Mouse (Mus musculus) stomach, embryonic 16.5 days (tissue): ENCODE data around the gene Ephb2. TPM values are rescaled to one million over a fixed set of nuclear protein-coding genes. Genes with fewer than 3 reads are reported as not detected.

Experiments used
- ATAC-seq: fragments of 200-750 bp; cut with Nextera tagmentation; 2 replicates; pipeline ENCODE4 v1.8.0; 2017; ENCODE audit warnings: moderate number of reproducible peaks, moderate TSS enrichment; ENCODE audit not compliant: insufficient read depth, low FRiP score
- H3K27ac ChIP-seq: fragments of 300-500 bp; sonication (generic); 2 replicates; pipeline ENCODE4 v1.5.1; 2014; ENCODE audit warnings: low read length
- H3K27me3 ChIP-seq: fragments of 300-500 bp; sonication (generic); 2 replicates; pipeline ENCODE4 v1.6.1; 2014; ENCODE audit warnings: low read length, control low read depth, mixed read lengths; ENCODE audit not compliant: control insufficient read depth, insufficient read depth
- H3K36me3 ChIP-seq: fragments of 300-500 bp; sonication (generic); 2 replicates; pipeline ENCODE4 v1.6.1; 2014; ENCODE audit warnings: low read length; ENCODE audit not compliant: control insufficient read depth, insufficient read depth
- H3K4me1 ChIP-seq: fragments of 300-500 bp; sonication (generic); 2 replicates; pipeline ENCODE4 v1.6.1; 2014; ENCODE audit warnings: low read length, control low read depth, mixed read lengths; ENCODE audit not compliant: control insufficient read depth, insufficient read depth
- H3K4me2 ChIP-seq: fragments of 300-500 bp; sonication (generic); 2 replicates; pipeline ENCODE4 v1.6.1; 2014; ENCODE audit warnings: low read depth, low read length, mixed read lengths
- H3K4me3 ChIP-seq: fragments of 300-500 bp; sonication (generic); replicated peaks from 2 replicates; pipeline ENCODE4 v1.5.1; 2014; ENCODE audit warnings: mild to moderate bottlenecking, low read length
- H3K9ac ChIP-seq: fragments of 300-500 bp; sonication (generic); 2 replicates; pipeline ENCODE4 v1.6.1; 2014; ENCODE audit warnings: low read length
- H3K9me3 ChIP-seq: fragments of 300-500 bp; sonication (generic); replicated peaks from 2 replicates; pipeline ENCODE4 v1.6.1; 2016; ENCODE audit warnings: low read length, control low read depth; ENCODE audit not compliant: control insufficient read depth
- WGBS: fragments of 180-500 bp; shearing (Covaris S2); extraction: QIAGEN DNeasy Blood & Tissue Kit; methylation state at CpG from one replicate; pipeline ENCODE4 v1.1.7; 2014; 5-methylcytosine and 5-hydroxymethylcytosine counted together
- polyA plus RNA-seq: library from polyadenylated mRNA; unstranded; fragments of >200 nt; fragmentation: Nextera tagmentation; extraction: Ambion mirVana; gene quantifications from 2 replicates; pipeline ENCODE4 v1.2.1, GENCODE M21; 2015

Gene Ephb2
- polyA plus RNA-seq, 1 experiment from 2014 or later = 3.8 TPM

DNA sequence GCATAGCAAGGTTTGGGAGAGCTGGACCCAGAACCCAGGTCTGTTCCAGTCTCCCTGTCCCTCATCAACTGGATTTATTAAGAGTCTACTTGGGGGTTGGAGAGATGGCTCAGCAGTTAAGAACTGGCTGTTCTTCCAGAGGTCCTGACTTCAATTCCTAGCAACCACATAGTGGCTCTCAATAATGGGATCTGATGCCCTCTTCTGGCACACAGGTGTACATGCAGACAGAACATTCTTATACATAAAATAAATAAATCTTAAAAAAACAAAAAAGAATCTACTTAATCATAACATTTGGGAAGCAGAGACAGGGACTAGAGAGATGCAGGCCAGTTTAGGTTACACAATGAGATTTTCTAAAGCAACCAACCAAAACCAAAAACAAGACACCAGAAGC lies 199.8 kb downstream of the Ephb2 start:
- H3K9me3 ChIP-seq = no peaks in the 10 kb centered on the region
- H3K27me3 ChIP-seq = peaks cover 15% of the 10 kb centered on the region
- H3K9ac ChIP-seq = no peak overlapping the region
- H3K36me3 ChIP-seq = no peaks in the 10 kb centered on the region
- H3K4me1 ChIP-seq = peaks cover 11% of the 10 kb centered on the region; the same call in 1 of the 2 replicates
- no peak overlapping the region for H3K4me2 ChIP-seq
- no peak overlapping the region for H3K4me3 ChIP-seq
- H3K27ac ChIP-seq = no peak overlapping the region
- no peak for ATAC-seq

DNA sequence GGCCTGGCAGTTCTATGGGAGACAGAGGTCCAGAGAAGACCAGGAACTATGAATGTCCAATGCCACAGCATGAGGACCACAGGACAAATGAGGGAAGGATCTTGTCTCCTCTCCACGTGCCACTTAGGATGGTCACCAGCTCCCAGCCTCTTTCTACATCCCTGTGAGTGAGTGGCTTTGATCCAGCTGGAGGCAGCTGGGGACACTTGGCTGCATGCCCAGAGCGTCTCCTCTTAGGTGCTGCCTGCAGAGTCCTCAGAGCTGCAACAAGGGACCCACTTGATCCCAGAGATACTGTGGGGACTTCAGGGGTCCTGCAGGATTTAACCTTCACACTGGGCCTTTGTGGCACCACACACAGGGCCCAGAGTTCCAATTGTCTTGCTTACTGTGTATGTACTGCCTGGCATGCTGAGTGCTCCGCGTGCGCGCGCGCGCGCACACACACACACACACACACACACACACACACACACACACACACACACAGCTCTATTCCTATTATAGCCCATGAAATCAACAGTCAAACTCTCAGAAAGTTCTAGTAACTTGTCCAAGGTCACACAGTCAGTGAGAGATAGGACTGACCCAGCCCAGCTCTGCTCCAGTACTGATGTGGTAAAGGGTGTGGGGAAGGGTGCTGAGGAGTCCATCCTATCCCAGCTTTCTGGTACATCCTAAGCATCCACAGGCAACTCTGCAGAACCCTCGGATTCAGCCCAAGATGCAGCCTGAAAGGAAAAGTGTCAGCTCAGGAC lies 204.4 kb downstream of the Ephb2 start:
- H3K9ac ChIP-seq = no peak overlapping the region
- H3K36me3 ChIP-seq = no peaks in the 10 kb centered on the region
- 69% methylated on average over 11 of the region's 11 CpGs for WGBS
- no peak overlapping the region for H3K4me3 ChIP-seq
- no peak for ATAC-seq
- H3K27ac ChIP-seq = no peak overlapping the region
- H3K4me1 ChIP-seq = no peaks in the 10 kb centered on the region
- H3K27me3 ChIP-seq = no peaks in the 10 kb centered on the region
- H3K4me2 ChIP-seq = no peak overlapping the region
- H3K9me3 ChIP-seq = no peaks in the 10 kb centered on the region

DNA sequence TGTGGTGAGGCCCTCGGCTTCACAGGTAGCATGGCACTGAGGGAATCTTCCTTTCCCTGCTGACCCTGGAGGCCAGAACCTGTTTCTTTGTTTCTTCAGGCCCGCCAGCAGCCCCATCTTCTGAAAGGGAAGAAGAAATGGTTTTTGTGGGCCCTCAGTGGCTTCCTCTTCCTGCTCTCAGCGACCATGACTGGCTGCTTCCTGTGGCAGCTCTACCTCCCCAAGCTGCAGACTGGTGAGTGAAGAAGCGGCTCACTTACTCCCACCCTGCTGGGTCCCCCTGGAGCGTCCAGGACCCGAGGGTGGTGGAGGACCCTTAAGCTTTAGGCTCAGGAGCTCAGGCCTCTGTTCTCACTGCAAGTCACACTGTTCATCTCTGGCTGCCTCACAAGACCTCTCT lies 209.2 kb downstream of the Ephb2 start:
- Histone ChIP-seq H3K4me1 (no peaks in the 10 kb centered on the region), H3K9me3 (no peaks in the 10 kb centered on the region), H3K27me3 (no peaks in the 10 kb centered on the region), H3K9ac (no peak overlapping the region), H3K36me3 (no peaks in the 10 kb centered on the region), H3K4me2 (no peak overlapping the region), H3K4me3 (no peak overlapping the region), H3K27ac (no peak overlapping the region)
- WGBS = 68% methylated on average over 6 of the region's 6 CpGs
- no peak for ATAC-seq

DNA sequence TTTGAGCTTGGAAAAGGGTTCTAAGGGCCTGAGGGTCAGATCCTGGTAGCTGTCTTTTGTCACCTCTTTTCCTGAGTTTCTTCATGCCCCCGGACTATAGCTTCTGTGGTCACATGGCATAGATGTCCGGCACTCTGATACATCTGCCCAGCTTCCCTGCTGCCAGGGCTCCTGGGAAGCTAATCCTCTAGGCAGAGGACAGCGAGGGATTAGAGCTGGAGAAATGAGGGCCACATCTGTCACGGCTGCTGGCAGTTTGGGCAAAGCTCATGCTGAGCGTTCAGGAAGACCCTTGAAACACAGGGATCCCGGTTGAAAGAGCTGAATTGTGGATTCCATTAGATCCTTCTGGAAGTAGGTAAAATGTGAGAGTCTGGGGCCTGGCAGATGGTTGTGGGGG lies 213.4 kb downstream of the Ephb2 start, which contains the start of gene Lactbl1:
TSS of gene Lactbl1 (plus strand) at position 234 of the 400 bp plus-strand sequence.
- Histone ChIP-seq H3K9me3 (no peaks in the 10 kb centered on the region), H3K27me3 (no peaks in the 10 kb centered on the region), H3K4me3 (no peak within 1 kb of the TSS), H3K36me3 (no peaks in the 10 kb centered on the region), H3K4me1 (no peaks in the 10 kb centered on the region), H3K9ac (no peak within 1 kb of the TSS), H3K4me2 (no peak within 1 kb of the TSS), H3K27ac (no peak within 1 kb of the TSS)
- 49% methylated on average over 6 of the region's 6 CpGs for WGBS
- ATAC-seq = no peak

DNA sequence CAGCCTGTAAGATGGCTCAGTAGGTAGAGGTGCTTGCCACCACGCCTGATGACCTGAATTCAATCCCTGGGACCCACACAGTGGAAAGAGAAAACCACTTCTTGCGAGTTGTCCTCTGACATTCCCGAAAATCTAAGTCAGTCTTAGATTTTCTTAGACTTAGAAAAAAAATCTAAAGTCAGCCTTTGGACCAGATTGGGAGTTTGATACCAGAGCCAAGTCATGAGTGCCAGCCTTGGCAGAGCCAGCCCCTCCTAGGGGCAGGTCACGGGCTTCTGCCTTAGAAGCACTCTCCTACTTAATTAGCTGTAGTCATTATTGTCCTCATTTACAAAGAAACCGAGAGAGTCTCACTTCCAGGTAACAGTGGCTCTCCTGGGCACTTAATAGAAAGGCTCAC lies 213.8 kb downstream of the Ephb2 start:
- 67% methylated on average over 5 of the region's 5 CpGs for WGBS
- H3K4me1 ChIP-seq = no peaks in the 10 kb centered on the region
- no peak overlapping the region for H3K4me3 ChIP-seq
- H3K36me3 ChIP-seq = no peaks in the 10 kb centered on the region
- no peak overlapping the region for H3K27ac ChIP-seq
- no peaks in the 10 kb centered on the region for H3K9me3 ChIP-seq
- H3K27me3 ChIP-seq = no peaks in the 10 kb centered on the region
- H3K9ac ChIP-seq = no peak overlapping the region
- H3K4me2 ChIP-seq = no peak overlapping the region
- ATAC-seq = no peak

DNA sequence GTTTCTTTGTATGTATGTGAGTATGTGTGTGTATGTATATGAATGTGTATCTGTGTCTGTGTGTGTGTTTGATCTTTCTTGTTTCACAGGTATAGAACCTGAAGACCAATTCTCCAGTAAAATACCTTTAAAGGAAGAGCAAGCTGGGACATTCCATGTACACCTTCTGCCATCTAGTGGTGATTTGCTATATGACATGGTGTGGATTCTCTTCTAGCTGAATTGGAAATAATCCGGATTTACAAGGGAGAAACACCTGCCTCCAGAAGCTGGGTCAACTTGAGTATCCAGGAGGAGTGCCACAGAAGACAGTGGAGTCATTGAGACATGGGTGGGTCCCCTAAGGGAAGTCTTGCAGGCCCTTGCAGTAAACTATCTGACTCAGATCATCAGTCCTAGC lies 214.5 kb downstream of the Ephb2 start:
- H3K4me3 ChIP-seq = no peak overlapping the region
- ATAC-seq = peak; percentile 5; the same call in 1 of the 2 replicates
- WGBS = 0% methylated on average over 1 of the region's 1 CpGs

DNA sequence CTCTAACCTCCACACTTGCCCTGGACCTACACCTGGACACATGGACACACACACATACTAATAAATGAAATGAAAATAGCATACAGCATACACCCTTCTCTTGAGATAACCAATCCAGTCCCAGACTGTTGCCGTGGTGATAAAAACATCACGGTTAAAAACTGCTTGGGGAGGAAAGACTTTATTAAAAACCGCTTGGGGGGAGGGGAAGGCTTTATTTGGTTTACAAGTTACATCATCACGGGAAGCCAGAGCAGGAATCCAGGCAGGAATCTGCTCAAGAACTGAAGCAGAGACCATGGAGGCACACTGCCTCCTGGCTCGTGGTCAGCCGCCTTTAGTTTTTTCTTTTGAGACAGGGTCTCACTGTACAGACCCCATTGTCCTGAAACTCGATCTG lies 222.1 kb downstream of the Ephb2 start:
- H3K27me3 ChIP-seq = no peaks in the 10 kb centered on the region
- H3K36me3 ChIP-seq = no peaks in the 10 kb centered on the region
- 52% methylated on average over 7 of the region's 7 CpGs for WGBS
- H3K27ac ChIP-seq = no peak overlapping the region
- no peak overlapping the region for H3K4me3 ChIP-seq
- no peak for ATAC-seq
- H3K9ac ChIP-seq = no peak overlapping the region
- no peaks in the 10 kb centered on the region for H3K9me3 ChIP-seq
- H3K4me1 ChIP-seq = no peaks in the 10 kb centered on the region
- H3K4me2 ChIP-seq = no peak overlapping the region

More for the DNA sequence above, 214.5 kb downstream of the Ephb2 start:
- no peak overlapping the region for H3K9ac ChIP-seq
- H3K4me2 ChIP-seq = no peak overlapping the region
- H3K9me3 ChIP-seq = no peaks in the 10 kb centered on the region
- no peaks in the 10 kb centered on the region for H3K27me3 ChIP-seq
- no peaks in the 10 kb centered on the region for H3K4me1 ChIP-seq
- no peaks in the 10 kb centered on the region for H3K36me3 ChIP-seq
- H3K27ac ChIP-seq = no peak overlapping the region

DNA sequence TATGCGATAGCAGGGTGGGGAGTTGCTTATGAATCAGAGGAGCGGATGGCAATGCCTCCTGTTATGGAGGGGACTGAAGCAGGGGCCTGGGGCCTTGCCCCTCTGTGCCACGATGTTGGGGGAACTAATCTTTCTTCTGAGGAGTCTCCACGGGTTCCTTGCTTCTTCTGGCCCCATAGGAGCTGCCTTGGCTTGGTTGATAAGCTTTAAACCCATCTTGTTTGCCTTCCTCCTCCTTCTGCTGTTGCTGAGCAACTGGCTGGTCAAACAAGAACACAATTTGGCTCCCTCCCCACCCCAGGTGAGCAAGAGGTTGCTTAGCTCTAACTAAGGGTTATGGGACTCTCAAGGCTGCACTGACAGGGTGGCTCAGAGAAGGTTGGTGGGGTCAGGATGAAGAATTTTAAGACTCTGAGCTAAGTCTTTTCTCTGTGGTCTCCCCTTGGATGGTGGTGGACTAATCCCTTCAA lies 225.4 kb downstream of the Ephb2 start, which contains the start of gene Tex46:
TSS of gene Tex46 (plus strand) at position 51 of the 470 bp plus-strand sequence.
- no peak within 1 kb of the TSS for H3K4me2 ChIP-seq
- no peaks in the 10 kb centered on the region for H3K36me3 ChIP-seq
- H3K4me3 ChIP-seq = no peak within 1 kb of the TSS
- H3K9me3 ChIP-seq = no peaks in the 10 kb centered on the region
- H3K9ac ChIP-seq = no peak within 1 kb of the TSS
- no peaks in the 10 kb centered on the region for H3K4me1 ChIP-seq
- peak; percentile 72; the same call in 1 of the 2 replicates for ATAC-seq
- H3K27ac ChIP-seq = no peak within 1 kb of the TSS
- 45% methylated on average over 4 of the region's 4 CpGs for WGBS
- no peaks in the 10 kb centered on the region for H3K27me3 ChIP-seq

DNA sequence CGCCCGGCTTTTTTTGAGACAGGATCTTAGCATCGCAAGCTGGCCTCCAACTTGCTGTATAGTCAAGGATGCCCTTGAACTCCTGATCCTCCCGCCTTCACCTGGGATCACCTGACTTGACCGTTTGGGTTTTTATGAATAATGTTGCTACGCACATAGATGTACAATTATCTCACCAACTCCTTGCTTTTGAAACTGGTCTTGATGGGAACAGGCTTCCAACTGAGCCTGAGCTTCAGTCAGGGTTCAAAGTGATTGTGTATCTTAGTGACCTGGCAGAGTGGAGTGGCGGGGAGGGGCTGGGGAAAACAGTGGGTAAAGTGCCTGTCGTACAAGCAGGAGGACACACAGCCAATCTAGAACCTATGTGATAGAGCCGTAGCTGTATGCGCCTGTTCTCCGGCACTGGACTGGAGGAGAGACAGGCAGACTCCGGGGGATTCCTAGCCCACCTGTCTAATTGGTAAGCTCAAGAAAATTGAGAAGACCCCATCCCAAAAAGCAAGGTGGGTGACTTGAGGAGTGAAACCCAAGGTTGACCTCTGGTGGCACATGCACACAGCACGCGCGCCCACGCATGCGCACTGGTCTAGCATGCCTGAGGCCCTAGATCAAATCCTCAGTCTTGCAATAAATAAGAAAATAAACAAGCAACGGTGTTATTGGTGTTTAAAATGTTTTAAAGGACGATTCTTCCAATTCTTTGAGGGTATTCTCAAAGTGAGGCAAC lies 229.9 kb downstream of the Ephb2 start:
- peaks cover 2% of the 10 kb centered on the region; the same call in 1 of the 2 replicates for H3K4me1 ChIP-seq
- no peaks in the 10 kb centered on the region for H3K36me3 ChIP-seq
- H3K4me3 ChIP-seq = no peak overlapping the region
- no peak overlapping the region for H3K9ac ChIP-seq
- WGBS = 87% methylated on average over 19 of the region's 19 CpGs
- ATAC-seq = no peak
- no peak overlapping the region for H3K4me2 ChIP-seq
- H3K9me3 ChIP-seq = no peaks in the 10 kb centered on the region
- H3K27me3 ChIP-seq = no peaks in the 10 kb centered on the region
- no peak overlapping the region for H3K27ac ChIP-seq
